Mouse (Mus musculus) lung, postnatal 36 days (tissue): Measurements from ENCODE around the gene Olfr356.

Experiments used
- DNase-seq: peaks from one replicate; pipeline ENCODE4 v3.0.0; 2022; ENCODE audit warnings: mixed read lengths

Gene Olfr356

DNA sequence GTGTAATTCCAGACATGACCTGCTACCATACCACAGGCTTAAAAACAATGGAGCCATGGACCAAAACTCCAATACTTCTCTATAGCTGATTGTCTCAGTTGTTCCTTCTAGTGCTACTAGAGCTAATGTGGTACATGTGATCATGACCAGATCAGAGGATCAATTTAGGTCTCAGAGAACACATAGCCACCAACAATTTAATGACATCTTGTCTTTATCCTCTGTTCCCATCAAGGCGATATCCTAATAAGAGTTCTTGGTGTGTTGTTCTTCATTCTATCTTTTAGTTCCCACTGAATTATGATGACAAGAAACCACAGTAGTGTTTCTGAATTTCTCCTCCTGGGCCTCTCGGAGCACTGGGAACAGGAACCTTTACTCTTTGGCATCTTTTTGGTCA lies at the start of gene Olfr356:
Gene Olfr356, plus strand, starts transcription at position 301 of the 400 bp plus-strand sequence.
- DNase-seq = no peak

DNA sequence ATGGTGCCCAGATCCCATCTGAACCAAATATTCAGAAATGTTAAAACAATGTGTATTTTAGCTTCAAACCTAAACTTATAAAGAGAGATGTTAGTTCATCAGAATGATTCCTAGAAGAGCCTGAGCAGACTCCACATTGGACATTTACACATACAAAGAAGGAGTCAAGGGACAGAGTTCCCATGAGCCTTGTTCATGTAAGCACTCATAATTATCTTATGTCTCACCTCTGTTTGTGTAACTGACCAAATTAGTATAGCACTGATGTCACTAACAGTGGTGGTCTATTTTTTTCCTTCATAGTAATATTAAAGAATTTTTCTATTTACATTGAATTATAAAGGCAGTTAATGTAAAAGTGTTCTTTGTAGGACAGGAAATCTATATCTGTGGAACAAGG lies 44.1 kb upstream of the Olfr356 start, which contains the start of gene Olfr353:
Gene Olfr353, minus strand, starts transcription at position 101 of the 400 bp plus-strand sequence.
- DNase-seq = no peak

DNA sequence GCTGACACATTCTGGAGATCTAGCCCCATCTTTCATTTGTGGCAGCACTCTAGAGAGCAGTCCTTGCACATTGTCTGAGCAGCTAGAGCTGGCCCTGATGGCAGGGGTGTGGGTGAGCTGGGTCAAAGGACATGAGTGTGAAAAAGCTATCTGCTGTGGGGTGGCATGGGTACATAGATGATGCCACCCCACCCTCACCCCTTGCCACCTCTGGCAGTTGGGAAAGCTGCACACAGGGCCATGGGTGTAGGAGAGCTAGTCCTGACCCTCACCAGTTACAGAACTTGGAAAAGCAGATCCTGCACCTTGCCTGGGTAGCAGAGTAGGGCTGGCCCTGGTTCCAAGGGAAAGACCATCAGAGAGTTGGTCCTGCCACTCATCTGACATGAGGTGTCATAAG lies 39.8 kb upstream of the Olfr356 start:
- DNase-seq = no peak

DNA sequence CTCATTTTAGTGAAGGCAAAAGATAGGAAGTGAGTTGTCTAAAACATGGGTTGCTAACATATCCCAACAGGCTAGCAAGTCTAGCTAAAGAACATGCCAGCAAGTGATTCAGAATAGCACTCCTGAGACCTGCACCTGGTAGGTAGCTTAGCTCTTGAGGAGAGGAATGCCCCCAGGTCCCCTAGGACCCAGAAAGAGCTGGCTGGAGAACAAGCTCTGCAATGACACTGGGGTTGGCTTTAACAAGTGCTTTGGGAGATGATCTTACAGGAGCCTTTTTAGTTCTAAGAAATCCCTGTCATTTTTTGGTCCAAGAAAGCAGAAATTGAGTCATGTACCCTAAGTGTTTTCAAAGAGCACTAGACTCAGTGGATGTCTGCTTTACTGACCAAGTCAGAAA lies 31.5 kb upstream of the Olfr356 start, which contains the start of gene Olfr354:
Gene Olfr354, plus strand, starts transcription at position 301 of the 400 bp plus-strand sequence.
- DNase-seq = no peak

DNA sequence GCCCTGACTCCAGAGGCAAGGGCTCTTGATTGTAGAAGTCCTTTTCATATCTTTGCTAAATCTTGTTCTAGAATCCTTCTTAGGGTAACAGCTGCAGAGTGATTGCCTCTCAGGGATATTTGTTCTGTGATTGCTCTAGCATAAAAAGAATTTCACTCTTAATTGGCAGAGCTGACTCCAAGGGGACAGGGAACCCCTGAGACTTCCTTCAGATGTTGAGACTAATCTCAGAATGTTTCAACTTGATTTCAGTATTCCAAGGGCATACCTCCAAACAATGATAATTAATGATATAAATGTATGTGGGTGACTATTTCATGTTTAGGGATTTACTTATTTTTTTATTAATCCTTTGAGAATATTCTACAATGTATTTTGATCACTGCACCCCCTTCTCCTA lies 8.1 kb upstream of the Olfr356 start, which contains the start of gene Olfr355:
Gene Olfr355, minus strand, starts transcription at position 101 of the 400 bp plus-strand sequence.
- DNase-seq = no peak
